Mouse (Mus musculus): Measurements from ENCODE around the gene Zfp612.

The Zfp612 gene

GRCm38 (mm10) chr8:110079282-110080221 is at the start of gene Zfp612:
TSS of gene Zfp612 (plus strand) at chr8:110079746.
- DNase-seq: peak; percentile 57 to 82

- peak in 1 of 2 experiments; percentile 9 for DNase-seq
Observed at GRCm38 (mm10) chr8:110033771-110034170, 45.8 kb upstream of the Zfp612 start.

GRCm38 (mm10) chr8:110034331-110034730 is 45.2 kb upstream of the Zfp612 start:
- DNase-seq: no peak

DNA sequence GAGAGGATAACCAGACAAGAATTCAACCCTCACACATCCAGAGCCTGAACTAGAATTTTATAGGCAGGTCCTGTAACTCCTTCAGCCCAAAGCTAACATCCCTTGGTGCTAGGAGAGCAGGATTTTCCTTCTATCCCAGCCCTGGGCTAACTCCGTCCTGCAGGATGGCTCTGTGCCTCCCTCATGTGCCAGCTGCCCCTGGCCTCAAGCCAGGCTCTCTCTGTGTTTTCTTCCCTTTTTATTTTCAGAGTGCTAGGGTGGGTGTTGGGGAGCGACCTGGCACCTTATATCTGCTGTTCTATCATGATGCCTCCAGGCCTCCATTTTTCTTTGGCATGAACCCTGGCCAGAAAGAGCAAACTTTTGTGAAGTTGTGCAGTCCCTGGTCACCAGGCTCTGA is 43.4 kb upstream of the Zfp612 start:
- no peak for DNase-seq

DNA sequence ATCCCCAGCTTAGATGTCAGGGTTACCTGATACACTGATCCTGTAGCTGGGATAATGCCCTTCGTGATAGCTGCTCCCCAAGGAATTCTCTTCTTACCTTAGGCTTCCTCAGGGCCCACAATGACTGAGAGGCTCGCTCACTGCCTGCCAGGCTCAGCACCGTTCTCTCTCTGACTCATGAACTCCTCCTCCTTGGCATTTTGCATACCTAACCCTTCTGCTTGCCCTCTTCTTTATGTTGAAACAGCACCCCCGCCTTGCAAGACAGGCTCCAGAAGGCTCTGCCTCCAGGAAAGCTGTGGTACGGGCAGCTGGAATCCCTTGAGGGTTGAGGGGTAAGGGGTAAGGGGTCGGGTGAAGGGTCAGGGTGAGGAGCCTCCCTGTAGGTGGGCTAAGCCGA is 40.3 kb upstream of the Zfp612 start:
- DNase-seq: no peak

DNA sequence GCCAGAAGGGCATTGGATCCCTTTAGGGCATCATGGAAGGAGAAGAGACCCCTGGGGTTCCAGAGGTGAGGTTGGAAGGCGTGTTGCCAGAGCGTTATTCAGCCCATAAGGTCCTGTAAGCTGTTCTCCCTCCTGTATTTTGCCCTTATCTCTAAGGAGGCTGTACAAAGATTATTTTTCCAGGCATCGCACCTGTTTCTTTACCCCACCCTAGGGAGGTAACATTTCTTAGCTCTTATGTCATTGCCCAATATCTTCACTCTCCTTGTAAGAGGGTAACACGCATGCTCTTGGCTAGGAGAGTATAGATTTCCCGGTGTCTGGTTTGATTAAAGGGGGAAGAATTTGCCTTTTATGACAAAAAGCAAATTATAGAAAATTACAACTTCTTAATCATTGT is 39.9 kb upstream of the Zfp612 start, which contains the start of gene Chst4:
Gene Chst4, minus strand, starts transcription at position 82 of the 400 bp plus-strand sequence.
- DNase-seq: no peak

GRCm38 (mm10) chr8:110040509-110040908 is 39.0 kb upstream of the Zfp612 start:
- DNase-seq: no peak

GRCm38 (mm10) chr8:110051208-110051607 is 28.3 kb upstream of the Zfp612 start:
- DNase-seq: no peak

DNA sequence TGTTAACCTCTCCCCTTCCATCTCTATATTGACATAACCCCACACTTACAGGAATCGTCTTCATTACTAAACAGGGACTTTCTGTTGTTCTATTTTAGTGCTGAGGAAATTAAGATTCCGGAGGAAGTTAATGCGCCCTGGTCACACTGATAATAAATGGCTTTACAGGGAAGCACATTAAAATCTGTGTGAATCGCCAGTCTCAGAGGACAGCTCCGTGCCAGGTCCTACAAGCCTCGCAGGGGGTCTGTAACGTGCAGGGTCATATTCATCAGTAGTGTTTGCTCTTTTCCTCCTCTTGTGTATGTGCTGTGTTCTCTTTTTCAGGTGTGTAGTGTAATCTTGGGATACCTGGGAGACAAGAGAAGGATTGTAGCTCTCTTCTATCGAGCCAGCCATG is 21.3 kb upstream of the Zfp612 start:
- no peak for DNase-seq

GRCm38 (mm10) chr8:110064161-110064560 is 15.4 kb upstream of the Zfp612 start:
- no peak for DNase-seq

GRCm38 (mm10) chr8:110064606-110065365 is 14.8 kb upstream of the Zfp612 start:
- DNase-seq: no peak

DNA sequence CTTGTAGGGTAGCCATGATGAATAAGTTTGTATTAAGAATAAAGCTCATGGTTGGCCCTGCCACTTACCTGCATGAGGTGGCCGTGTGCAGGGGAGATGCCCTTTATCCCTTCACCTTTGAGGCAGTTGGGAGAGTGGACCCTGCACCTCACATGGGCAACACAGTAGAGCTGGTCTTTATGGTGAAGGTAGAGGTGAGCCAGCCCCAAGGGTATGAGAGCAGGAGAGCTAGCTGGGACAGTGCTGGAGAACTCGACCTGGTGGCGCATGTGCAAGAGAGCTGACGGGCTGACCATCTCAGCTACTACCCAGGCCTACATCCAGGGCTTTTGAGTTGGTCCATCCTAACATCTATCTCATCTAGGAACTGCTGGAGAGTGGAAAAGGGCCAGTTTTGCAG is 13.9 kb upstream of the Zfp612 start:
- DNase-seq: no peak

DNA sequence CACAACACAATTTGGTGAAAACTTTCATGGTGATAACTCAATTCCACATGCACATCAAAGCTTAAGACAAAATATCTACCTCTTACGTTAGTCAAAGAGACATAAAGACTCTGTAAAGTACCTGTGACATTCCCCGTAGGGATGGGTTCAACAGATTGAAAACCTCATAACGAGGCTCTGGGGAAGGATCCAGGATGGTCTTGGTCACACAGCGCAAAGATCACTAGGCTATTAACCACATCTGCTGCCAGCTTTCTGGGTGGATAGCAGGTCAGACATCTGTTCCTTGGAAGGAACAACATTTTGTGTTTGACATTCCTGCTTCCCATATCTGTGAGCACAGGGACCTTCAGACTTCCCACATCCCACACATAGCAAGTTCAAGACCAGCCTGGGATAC is 9.8 kb upstream of the Zfp612 start:
- no peak for DNase-seq

GRCm38 (mm10) chr8:110071600-110071999 is 7.9 kb upstream of the Zfp612 start:
- peak; percentile 41 to 82 for DNase-seq

DNA sequence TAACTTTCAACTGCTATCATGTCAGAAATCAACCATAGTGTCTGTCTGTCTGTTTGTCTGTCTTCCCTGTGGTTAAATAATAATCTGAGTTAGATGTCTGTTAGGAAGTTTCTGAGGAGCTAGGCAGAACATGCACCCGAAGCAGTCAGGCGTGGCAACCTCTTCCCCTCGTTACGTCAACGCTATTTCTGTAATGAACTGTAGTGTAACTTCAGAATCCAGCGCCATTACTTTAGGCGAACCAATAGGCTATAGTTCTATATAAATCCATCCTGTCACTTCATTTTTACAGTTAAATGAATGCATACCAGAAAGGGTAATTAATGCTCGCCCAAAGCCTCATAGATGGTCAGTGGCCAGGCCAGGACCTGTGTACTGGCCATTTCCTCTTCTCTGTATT is 5.0 kb upstream of the Zfp612 start:
- peak; percentile 8 to 23 for DNase-seq

DNA sequence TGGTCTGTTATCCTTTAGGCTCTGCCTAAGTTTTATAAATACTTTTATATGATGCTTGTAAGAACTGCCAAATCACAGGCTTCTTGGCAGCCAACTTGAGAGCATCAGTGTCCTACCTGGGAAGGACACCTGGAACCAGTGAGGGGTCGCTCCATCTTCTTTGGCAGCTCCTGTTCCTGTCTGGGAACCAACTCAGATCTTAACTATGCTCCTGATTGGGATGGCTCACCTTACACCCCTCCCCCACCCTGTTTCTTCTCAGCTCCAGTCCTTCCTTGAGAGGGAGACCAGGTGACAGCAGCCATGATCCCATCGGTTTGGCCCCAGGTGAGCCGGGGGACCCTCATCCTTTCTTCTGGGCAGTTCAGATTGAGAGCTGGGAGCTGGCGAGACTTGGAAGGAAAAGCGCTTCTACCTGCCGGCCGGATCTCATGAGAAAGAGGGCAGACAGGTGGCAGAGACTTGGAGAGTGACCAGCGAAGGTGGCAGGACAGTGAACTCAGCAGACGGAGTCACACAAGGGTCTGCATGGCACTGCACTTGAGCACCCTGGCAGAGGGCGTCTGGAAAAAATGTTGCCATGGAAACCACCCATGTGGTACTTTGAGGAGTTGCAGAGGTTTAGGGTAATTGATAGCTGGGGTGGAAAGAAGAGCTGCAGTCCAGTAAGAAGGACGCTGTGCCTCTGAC is 3.0 kb downstream of the Zfp612 start:
- DNase-seq: no peak

DNA sequence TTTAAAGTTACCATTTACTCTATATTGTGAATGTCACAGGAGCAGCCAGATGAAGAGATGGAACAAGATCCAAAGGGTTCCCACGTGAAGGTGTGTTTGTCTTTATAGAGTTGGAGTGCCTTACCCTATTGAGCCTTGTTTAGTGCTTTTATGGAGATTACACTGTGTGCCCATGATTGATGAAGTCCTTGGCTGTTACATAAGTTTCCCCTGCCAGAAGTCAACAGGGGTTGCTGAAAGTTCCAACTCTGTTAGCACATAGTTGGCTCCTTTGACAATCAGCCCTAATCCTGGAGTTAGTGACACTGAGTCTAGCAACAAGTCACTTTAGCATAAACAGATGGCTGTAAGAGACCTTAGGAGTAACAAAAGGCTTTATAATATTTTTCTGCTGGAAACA is 12.3 kb downstream of the Zfp612 start:
- DNase-seq: no peak

DNA sequence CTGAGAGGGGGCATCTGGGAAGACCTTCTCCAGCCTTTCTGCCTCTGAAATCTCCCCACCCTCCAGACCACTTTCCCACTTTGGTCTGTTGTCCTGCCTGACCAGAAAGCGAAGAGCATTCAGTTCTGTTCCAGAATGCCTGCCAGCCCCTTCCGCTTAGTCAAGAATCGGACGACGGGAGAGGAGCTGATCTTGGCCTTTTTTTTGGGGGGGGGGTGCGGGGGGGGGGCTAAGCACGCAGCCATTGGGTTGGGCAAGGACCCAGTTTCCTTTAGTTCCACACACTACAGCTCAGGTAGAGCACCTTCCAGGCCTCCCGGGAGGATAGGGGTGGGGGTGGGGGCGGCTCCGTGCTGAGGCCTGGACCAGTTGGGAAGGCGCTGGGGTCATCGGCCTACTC is 21.4 kb downstream of the Zfp612 start, which contains the start of gene Gm21964:
Gene Gm21964, plus strand, starts transcription at position 301 of the 400 bp plus-strand sequence.
- DNase-seq: no peak

GRCm38 (mm10) chr8:110101676-110102075 is 22.1 kb downstream of the Zfp612 start:
- no peak for DNase-seq

- peak in 1 of 2 experiments; percentile 13 for DNase-seq
Observed at GRCm38 (mm10) chr8:110102653-110103052, 23.1 kb downstream of the Zfp612 start, which contains the start of gene Gm17720. TSS of gene Gm17720 (minus strand) at chr8:110102753.

- DNase-seq: peak; percentile 1 to 55
Observed at GRCm38 (mm10) chr8:110119715-110120114, 40.2 kb downstream of the Zfp612 start.

DNA sequence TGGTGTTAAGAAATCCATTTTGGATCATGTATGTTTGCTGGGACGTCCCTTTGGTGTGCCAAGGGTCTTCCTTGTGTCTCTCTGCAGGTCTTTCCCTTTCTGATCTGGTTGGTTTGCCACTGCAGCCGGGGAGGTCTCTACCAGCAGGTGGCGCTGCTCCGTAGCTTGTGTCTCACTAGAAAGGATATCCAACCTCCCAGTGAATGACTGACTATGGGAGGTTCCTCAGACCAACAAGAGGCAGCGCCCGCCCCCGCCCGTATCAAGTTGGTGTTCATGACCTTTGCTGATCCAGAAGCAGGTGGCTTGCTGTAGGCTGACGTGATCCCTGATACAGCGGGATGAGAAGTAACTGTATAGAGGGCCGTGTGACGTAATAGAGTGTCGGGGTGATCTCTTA is 51.0 kb downstream of the Zfp612 start:
- DNase-seq: peak; percentile 70 to 91

DNA sequence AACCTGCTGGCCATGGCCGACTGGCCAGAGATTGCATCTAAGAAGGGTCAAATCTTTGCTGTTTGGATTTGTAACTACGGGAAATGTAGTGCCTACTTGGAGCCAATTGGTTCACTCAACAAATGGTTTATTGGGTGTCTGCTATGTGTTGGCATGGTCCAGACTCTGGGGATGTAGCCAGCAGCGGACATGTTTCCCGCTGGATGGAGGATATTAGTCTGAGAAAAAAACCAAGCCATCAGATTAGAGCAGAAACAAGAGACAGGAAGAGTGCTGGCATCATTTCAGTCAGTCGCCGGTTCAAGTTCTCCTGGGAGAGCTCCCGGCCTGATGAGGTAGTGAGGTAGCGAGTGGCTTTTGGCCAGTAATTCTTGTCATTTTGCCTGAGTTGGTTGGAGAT is 54.7 kb downstream of the Zfp612 start:
- no peak for DNase-seq

All from kidney, postnatal 36 days (tissue).